Mouse (Mus musculus) midbrain, postnatal 0 days (tissue): ENCODE data around the gene Gbe1. TPM values are rescaled to one million over a fixed set of nuclear protein-coding genes. Genes with fewer than 3 reads are reported as not detected.

Experiments used
- ATAC-seq: fragments of 200-750 bp; cut with Nextera tagmentation; 2 replicates; pipeline ENCODE4 v1.8.0; 2017; ENCODE audit warnings: moderate number of reproducible peaks, mild to moderate bottlenecking, moderate TSS enrichment, moderate library complexity; ENCODE audit not compliant: low FRiP score
- DNase-seq: peaks from one replicate; pipeline ENCODE4 v3.0.0-alpha.2; 2015; ENCODE audit warnings: low spot score
- H3K27ac ChIP-seq: fragments of 300-500 bp; sonication (generic); 2 replicates; pipeline ENCODE4 v1.5.1; 2014; ENCODE audit warnings: low read depth, mild to moderate bottlenecking, low read length, mixed read lengths
- H3K27me3 ChIP-seq: fragments of 300-500 bp; sonication (generic); 2 replicates; pipeline ENCODE4 v1.6.1; 2014; ENCODE audit warnings: low read length, control low read depth, mixed read lengths; ENCODE audit not compliant: insufficient read depth
- H3K36me3 ChIP-seq: fragments of 300-500 bp; sonication (generic); 2 replicates; pipeline ENCODE4 v1.6.1; 2014; ENCODE audit warnings: low read length, control low read depth, mixed read lengths; ENCODE audit not compliant: insufficient read depth
- H3K4me1 ChIP-seq: fragments of 300-500 bp; sonication (generic); 2 replicates; pipeline ENCODE4 v1.6.1; 2014; ENCODE audit warnings: mild to moderate bottlenecking, control low read depth, antibody characterized with exemption, low read length, mixed read lengths; ENCODE audit not compliant: insufficient read depth
- H3K4me2 ChIP-seq: fragments of 300-500 bp; sonication (generic); 2 replicates; pipeline ENCODE4 v1.6.1; 2014; ENCODE audit warnings: low read depth, mild to moderate bottlenecking, low read length, mixed read lengths; ENCODE audit not compliant: poor library complexity, severe bottlenecking
- H3K4me3 ChIP-seq: fragments of 300-500 bp; sonication (generic); 2 replicates; pipeline ENCODE4 v1.5.1; 2014; ENCODE audit warnings: low read depth, mild to moderate bottlenecking, low read length, moderate library complexity
- H3K9ac ChIP-seq: fragments of 300-500 bp; sonication (generic); replicated peaks from 2 replicates; pipeline ENCODE4 v1.6.1; 2014; ENCODE audit warnings: mild to moderate bottlenecking, low read length, moderate library complexity, mixed read lengths; ENCODE audit not compliant: poor library complexity, severe bottlenecking
- H3K9me3 ChIP-seq: fragments of 300-500 bp; sonication (generic); 2 replicates; pipeline ENCODE4 v1.6.1; 2016; ENCODE audit warnings: low read length, control low read depth
- CTCF ChIP-seq: IDR thresholded peaks from 2 replicates; pipeline ENCODE4 v1.5.1; 2016; ENCODE audit warnings: antibody characterized with exemption, mild to moderate bottlenecking
- WGBS: fragments of 180-500 bp; shearing (Covaris S2); extraction: QIAGEN DNeasy Blood & Tissue Kit; methylation state at CpG from one replicate; pipeline ENCODE4 v1.1.7; 2014; 5-methylcytosine and 5-hydroxymethylcytosine counted together
- polyA plus RNA-seq: library from polyadenylated mRNA; unstranded; fragments of >200 nt; fragmentation: Nextera tagmentation; extraction: Ambion mirVana; gene quantifications from 2 replicates; pipeline ENCODE4 v1.2.1, GENCODE M21; 2015
- total RNA-seq: library from RNA; depleted of rRNA; stranded (reverse); fragments of >200 nt; gene quantifications from 2 replicates; pipeline ENCODE4 v1.2.3, GENCODE M21; 2014

Gene Gbe1
- total and polyA plus RNA-seq, 2 experiments from 2014 or later: 16.9 to 21.4 TPM

GRCm38 (mm10) chr16:70365229-70365628, 51.5 kb downstream of the Gbe1 start:
- Histone ChIP-seq H3K36me3 (no peaks in the 10 kb centered on the region), H3K9ac (no peak overlapping the region), H3K27me3 (no peaks in the 10 kb centered on the region), H3K9me3 (no peaks in the 10 kb centered on the region), H3K4me1 (no peaks in the 10 kb centered on the region), H3K4me2 (no peak overlapping the region), H3K4me3 (no peak overlapping the region), H3K27ac (no peak overlapping the region)
- no peak for DNase-seq
- ATAC-seq: no peak
- 92% methylated on average over 3 of the region's 3 CpGs for WGBS
- TF ChIP-seq CTCF: no peak

- 87% methylated on average over 2 of the region's 2 CpGs for WGBS
- Histone ChIP-seq H3K27me3 (no peaks in the 10 kb centered on the region), H3K4me1 (no peaks in the 10 kb centered on the region), H3K36me3 (no peaks in the 10 kb centered on the region), H3K4me2 (no peak overlapping the region), H3K27ac (no peak overlapping the region), H3K9ac (no peak overlapping the region), H3K4me3 (no peak overlapping the region), H3K9me3 (no peaks in the 10 kb centered on the region)
- ATAC-seq (no peak), DNase-seq (no peak)
- TF ChIP-seq CTCF: no peak
Measured at GRCm38 (mm10) chr16:70381045-70381444, 67.3 kb downstream of the Gbe1 start.

- H3K9me3 ChIP-seq: no peaks in the 10 kb centered on the region
- no peak overlapping the region for H3K27ac ChIP-seq
- no peak overlapping the region for H3K4me3 ChIP-seq
- H3K9ac ChIP-seq: no peak overlapping the region
- TF ChIP-seq CTCF: no peak
- no peaks in the 10 kb centered on the region for H3K27me3 ChIP-seq
- no peak for ATAC-seq
- H3K4me2 ChIP-seq: no peak overlapping the region
- H3K4me1 ChIP-seq: no peaks in the 10 kb centered on the region
- no peaks in the 10 kb centered on the region for H3K36me3 ChIP-seq
- no peak for DNase-seq
- WGBS: 92% methylated on average over 1 of the region's 1 CpGs
Measured at GRCm38 (mm10) chr16:70385494-70385893, 71.7 kb downstream of the Gbe1 start.

- no peaks in the 10 kb centered on the region for H3K36me3 ChIP-seq
- H3K9me3 ChIP-seq: no peaks in the 10 kb centered on the region
- TF ChIP-seq CTCF: no peak
- H3K27ac ChIP-seq: no peak overlapping the region
- no peak overlapping the region for H3K4me2 ChIP-seq
- H3K4me3 ChIP-seq: no peak overlapping the region
- DNase-seq: no peak
- 93% methylated on average over 2 of the region's 2 CpGs for WGBS
- no peak for ATAC-seq
- no peaks in the 10 kb centered on the region for H3K4me1 ChIP-seq
- no peaks in the 10 kb centered on the region for H3K27me3 ChIP-seq
- no peak overlapping the region for H3K9ac ChIP-seq
Measured at GRCm38 (mm10) chr16:70387385-70387784, 73.6 kb downstream of the Gbe1 start.

- Histone ChIP-seq H3K9ac (no peak overlapping the region), H3K36me3 (no peaks in the 10 kb centered on the region), H3K27ac (no peak overlapping the region), H3K4me1 (no peaks in the 10 kb centered on the region), H3K9me3 (no peaks in the 10 kb centered on the region), H3K4me2 (no peak overlapping the region), H3K4me3 (no peak overlapping the region), H3K27me3 (no peaks in the 10 kb centered on the region)
- no peak for TF ChIP-seq CTCF
- 86% methylated on average over 3 of the region's 3 CpGs for WGBS
- ATAC-seq: no peak
- no peak for DNase-seq
Measured at GRCm38 (mm10) chr16:70395276-70395675, 81.5 kb downstream of the Gbe1 start.

- DNase-seq (no peak), ATAC-seq (no peak)
- Histone ChIP-seq H3K4me2 (no peak overlapping the region), H3K36me3 (no peaks in the 10 kb centered on the region), H3K9ac (no peak overlapping the region), H3K27ac (no peak overlapping the region), H3K27me3 (no peaks in the 10 kb centered on the region), H3K4me1 (no peaks in the 10 kb centered on the region), H3K4me3 (no peak overlapping the region), H3K9me3 (no peaks in the 10 kb centered on the region)
- no peak for TF ChIP-seq CTCF
- WGBS: 88% methylated on average over 2 of the region's 2 CpGs
Measured at GRCm38 (mm10) chr16:70407780-70408179, 94.0 kb downstream of the Gbe1 start.

GRCm38 (mm10) chr16:70421077-70421476, 107.3 kb downstream of the Gbe1 start:
- no peak for TF ChIP-seq CTCF
- H3K36me3 ChIP-seq: no peaks in the 10 kb centered on the region
- DNase-seq: no peak

More at GRCm38 (mm10) chr16:70421077-70421476, 107.3 kb downstream of the Gbe1 start:
- H3K4me2 ChIP-seq: no peak overlapping the region
- no peak overlapping the region for H3K9ac ChIP-seq
- WGBS: 86% methylated on average over 3 of the region's 3 CpGs
- ATAC-seq: no peak
- H3K4me1 ChIP-seq: no peaks in the 10 kb centered on the region
- H3K27ac ChIP-seq: no peak overlapping the region
- no peak overlapping the region for H3K4me3 ChIP-seq
- H3K27me3 ChIP-seq: no peaks in the 10 kb centered on the region
- no peaks in the 10 kb centered on the region for H3K9me3 ChIP-seq
